Mouse (Mus musculus): Measurements from ENCODE around the gene Tnfrsf22. TPM values are rescaled to one million over a fixed set of nuclear protein-coding genes. Genes with fewer than 3 reads are reported as not detected.
"Not testable (repeated sequence)": the region's sequence is repeated elsewhere in the genome, so short reads cannot be mapped to it uniquely, and the experiment has no call there.

Tnfrsf22 gene
- 9.3 and 9.9 TPM in 2 replicates for polyA plus RNA-seq (2016; fragmentation: Nextera tagmentation; extraction: Ambion mirVana)

DNA sequence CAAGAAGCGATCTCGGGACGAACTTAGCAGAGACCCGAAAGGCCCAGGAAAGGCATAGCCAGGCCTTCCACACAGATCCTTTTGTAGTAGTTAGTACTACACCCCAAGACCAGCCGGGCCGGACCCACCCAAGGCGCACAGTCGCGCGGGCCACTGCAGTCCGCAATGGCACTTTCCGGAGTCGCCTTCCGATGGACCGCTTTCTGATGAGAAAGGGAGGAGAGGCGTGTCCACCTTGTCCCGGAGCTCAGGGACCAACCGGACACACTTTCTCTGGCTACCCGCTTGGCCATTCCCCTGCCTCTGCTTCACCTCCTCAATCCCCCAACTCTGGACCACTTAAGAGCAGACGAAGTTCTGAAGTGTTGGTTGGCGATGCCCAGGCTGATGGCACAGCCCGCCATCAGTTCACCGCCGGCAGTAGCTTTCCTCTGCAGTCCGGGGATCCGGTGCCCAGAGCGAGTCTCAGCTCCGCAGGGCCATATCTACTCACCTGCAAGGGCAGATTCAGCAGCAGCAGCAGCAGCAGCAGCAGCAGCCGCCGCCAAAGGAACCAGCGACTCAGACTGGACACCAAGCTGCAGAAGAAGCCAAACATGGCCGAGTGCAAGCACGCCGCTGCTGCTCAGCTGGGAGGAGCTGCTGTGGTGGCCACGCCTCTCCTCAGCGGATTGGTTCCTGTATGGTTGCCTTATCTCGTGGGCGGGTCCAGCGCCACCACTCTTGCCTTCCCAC is at the start of gene Tnfrsf22:
TSS of gene Tnfrsf22 (minus strand) at position 628 of the 735 bp plus-strand sequence.
- Histone ChIP-seq H3K4me3 (peak within 1 kb of the TSS; percentile 75), H3K9me3 (replicated peaks) (peaks cover 9% of the 10 kb centered on the region; the same call in 1 of the 2 replicates), H3K4me1 (no peaks in the 10 kb centered on the region), H3K27ac (replicated peaks) (peak within 1 kb of the TSS; percentile 78), H3K36me3 (no peaks in the 10 kb centered on the region), H3K27me3 (ENCODE audit: low read depth, poor library complexity, severe bottlenecking) (no peaks in the 10 kb centered on the region)
- 2% methylated on average over 39 of the region's 39 CpGs for WGBS
- peak; percentile 86 for DNase-seq (ENCODE audit: low spot score)

DNA sequence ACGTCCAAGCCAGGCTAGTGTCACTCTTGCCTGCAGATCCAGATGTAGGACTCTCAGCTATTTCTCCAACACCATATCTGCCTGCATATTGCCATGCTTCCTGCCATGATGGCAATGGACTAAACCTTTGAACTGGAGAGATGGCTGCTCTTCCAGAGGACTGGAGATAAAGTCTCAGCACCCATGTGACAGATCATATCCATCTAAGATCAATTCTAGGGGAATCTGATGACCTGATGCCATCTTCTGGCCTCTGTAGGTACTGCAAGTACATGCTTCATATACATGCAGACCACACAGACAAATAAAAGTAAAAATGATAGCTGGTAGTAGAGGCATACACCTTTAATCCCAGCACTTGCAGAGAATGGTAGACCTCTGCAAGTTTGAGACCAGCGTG is 46.7 kb upstream of the Tnfrsf22 start:
- H3K27ac ChIP-seq (replicated peaks): no peak overlapping the region

DNA sequence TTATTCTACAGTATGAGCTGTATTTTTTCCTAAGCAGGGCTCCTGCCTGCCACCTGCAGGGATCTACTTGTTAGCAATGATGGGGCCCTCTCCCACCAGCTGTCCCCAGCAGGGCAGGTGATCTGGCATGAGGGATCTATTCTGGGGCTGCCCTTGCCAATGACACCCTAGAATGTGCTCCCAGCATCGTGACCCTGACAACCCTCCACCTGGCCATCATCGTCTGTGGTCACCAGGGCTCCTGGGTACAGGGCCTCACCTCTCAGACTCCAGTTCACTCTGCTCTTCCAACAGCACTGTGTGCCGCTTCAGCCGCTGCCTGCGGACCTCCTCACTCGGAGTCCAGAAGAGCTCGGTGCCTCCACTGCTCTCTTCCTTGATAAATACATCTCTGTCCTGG is 45.1 kb upstream of the Tnfrsf22 start:
- Histone ChIP-seq H3K27me3 (ENCODE audit: low read depth, poor library complexity, severe bottlenecking) (0 out of 2 replicates have a peak, but pooled peaks cover under 1% of the 10 kb centered on the region), H3K4me1 (no peaks in the 10 kb centered on the region), H3K4me3 (no peak overlapping the region), H3K9me3 (replicated peaks) (peaks cover 4% of the 10 kb centered on the region; the same call in 1 of the 2 replicates), H3K27ac (replicated peaks) (no peak overlapping the region), H3K36me3 (peaks cover 52% of the 10 kb centered on the region)
- 94% methylated on average over 7 of the region's 7 CpGs for WGBS
- no peak for DNase-seq (ENCODE audit: low spot score)

More for the DNA sequence above, 46.7 kb upstream of the Tnfrsf22 start:
- Histone ChIP-seq H3K4me3 (no peak overlapping the region), H3K9me3 (replicated peaks) (peaks cover 4% of the 10 kb centered on the region; the same call in 1 of the 2 replicates), H3K27me3 (ENCODE audit: low read depth, poor library complexity, severe bottlenecking) (no peaks in the 10 kb centered on the region), H3K36me3 (peaks cover 45% of the 10 kb centered on the region), H3K4me1 (no peaks in the 10 kb centered on the region)
- DNase-seq (ENCODE audit: low spot score): no peak
- 77% methylated on average over 2 of the region's 2 CpGs for WGBS

DNA sequence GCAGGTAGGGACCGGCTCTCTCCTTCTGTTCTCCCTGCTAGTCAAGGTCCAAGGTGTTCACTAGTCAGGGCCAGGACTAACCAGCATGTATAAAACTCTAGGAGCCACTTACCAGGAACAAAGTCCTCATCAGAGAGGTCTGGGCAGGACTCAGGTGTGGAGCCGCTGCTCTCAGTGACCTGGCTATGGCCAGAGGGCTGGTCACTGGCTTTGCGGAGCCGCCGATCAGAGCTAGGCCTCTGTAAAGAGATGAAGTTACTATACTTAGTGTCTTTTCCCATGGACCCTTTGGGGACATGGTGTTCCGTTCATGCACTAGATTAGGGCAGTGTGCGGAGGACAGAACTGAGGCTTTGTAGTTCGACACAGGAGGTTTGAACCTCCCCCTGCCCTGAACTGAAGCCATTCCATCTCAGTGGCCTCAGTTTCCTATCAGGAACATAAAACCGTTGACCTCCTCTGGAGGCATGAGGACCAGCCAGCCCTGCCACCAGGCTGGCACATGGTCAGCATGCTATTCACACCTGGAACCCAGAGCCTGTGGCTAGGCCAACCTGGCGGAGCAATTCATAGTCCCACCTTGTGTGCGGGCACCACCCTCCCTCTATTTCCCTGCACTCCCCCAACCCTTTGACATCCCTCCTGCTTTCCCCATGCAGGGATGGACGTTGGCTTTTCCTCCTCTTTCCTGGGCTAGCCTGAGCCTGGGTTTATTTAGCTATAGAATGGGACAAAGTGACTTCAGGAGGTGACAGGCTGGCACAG is 43.5 kb upstream of the Tnfrsf22 start:
- Histone ChIP-seq H3K36me3 (peaks cover 58% of the 10 kb centered on the region), H3K27ac (replicated peaks) (no peak overlapping the region), H3K9me3 (replicated peaks) (peaks cover 4% of the 10 kb centered on the region; the same call in 1 of the 2 replicates), H3K27me3 (ENCODE audit: low read depth, poor library complexity, severe bottlenecking) (0 out of 2 replicates have a peak, but pooled peaks cover 10% of the 10 kb centered on the region), H3K4me1 (no peaks in the 10 kb centered on the region), H3K4me3 (no peak overlapping the region)
- 88% methylated on average over 12 of the region's 12 CpGs for WGBS
- DNase-seq (ENCODE audit: low spot score): no peak

DNA sequence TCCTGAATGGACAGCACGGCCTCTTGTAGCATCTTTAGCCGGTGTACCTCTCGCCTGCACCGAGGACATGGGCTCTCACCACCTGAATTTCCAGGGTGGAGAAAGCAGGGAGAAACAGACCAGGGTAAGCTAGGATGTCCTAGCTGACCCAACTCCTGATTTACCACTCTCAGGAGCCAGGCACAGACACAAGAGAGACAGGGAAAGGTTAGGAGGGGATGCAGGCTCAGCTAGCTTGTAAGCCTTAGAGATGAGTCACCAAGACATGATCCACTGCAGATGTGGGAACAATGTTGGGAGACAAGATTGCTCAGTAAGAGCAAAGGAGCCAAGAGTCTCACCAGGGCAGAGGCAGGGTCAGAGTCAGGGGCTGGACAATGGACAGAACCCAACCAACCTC is 42.4 kb upstream of the Tnfrsf22 start:
- Histone ChIP-seq H3K9me3 (replicated peaks) (peaks cover 4% of the 10 kb centered on the region; the same call in 1 of the 2 replicates), H3K4me1 (no peaks in the 10 kb centered on the region), H3K4me3 (no peak overlapping the region), H3K36me3 (peaks cover 58% of the 10 kb centered on the region), H3K27ac (replicated peaks) (no peak overlapping the region), H3K27me3 (ENCODE audit: low read depth, poor library complexity, severe bottlenecking) (0 out of 2 replicates have a peak, but pooled peaks cover 13% of the 10 kb centered on the region)
- 96% methylated on average over 4 of the region's 4 CpGs for WGBS
- DNase-seq (ENCODE audit: low spot score): no peak

DNA sequence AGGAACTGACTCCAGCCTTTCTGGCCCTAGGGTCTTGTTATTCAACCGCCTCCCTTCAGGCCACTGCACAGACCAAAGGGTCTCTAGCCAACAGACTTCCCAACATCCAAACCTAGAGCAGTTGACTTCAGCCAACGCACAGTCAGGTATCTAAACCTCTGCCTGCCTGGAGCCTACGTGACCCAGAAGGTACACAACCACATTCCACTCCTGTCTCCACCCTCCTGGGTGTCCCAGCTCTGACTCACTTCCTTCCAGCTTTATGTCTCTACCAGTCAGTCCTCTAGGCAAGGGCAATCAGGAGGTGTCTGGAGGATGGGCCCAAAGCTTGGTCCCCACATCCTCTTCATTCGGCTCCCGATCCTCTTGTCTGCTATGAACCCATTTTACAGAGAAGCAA is 41.7 kb upstream of the Tnfrsf22 start:
- H3K27me3 ChIP-seq (ENCODE audit: low read depth, poor library complexity, severe bottlenecking): 0 out of 2 replicates have a peak, but pooled peaks cover 13% of the 10 kb centered on the region
- WGBS: 88% methylated on average over 5 of the region's 5 CpGs
- no peak overlapping the region for H3K27ac ChIP-seq (replicated peaks)
- H3K4me1 ChIP-seq: no peaks in the 10 kb centered on the region
- peaks cover 4% of the 10 kb centered on the region; the same call in 1 of the 2 replicates for H3K9me3 ChIP-seq (replicated peaks)
- no peak overlapping the region for H3K4me3 ChIP-seq
- no peak for DNase-seq (ENCODE audit: low spot score)
- H3K36me3 ChIP-seq: peaks cover 58% of the 10 kb centered on the region

DNA sequence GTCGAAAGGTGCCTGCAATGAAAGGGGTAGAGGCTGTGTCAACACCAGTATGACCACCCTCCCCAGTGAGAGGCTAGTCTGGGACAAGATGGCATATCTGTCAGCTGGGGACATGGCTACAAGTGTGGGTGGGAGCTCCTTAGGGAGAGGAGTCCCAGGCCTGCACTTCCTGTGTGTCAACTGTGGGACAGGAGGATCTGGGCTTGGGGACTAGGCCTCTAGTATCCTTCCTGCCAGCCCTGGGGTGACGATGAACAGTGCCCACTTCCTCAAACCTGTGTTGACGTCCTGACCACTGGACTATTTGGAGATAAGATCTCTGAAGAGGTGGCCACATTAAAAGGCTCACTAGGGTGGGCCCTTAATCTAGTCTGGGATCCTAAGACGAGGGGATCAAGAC is 40.5 kb upstream of the Tnfrsf22 start:
- 82% methylated on average over 4 of the region's 4 CpGs for WGBS
- no peak for DNase-seq (ENCODE audit: low spot score)
- no peak overlapping the region for H3K27ac ChIP-seq (replicated peaks)
- no peak overlapping the region for H3K4me3 ChIP-seq
- H3K4me1 ChIP-seq: peaks cover 8% of the 10 kb centered on the region
- no peaks in the 10 kb centered on the region for H3K9me3 ChIP-seq (replicated peaks)
- peaks cover 46% of the 10 kb centered on the region for H3K36me3 ChIP-seq
- peaks cover 20% of the 10 kb centered on the region for H3K27me3 ChIP-seq (ENCODE audit: low read depth, poor library complexity, severe bottlenecking)

DNA sequence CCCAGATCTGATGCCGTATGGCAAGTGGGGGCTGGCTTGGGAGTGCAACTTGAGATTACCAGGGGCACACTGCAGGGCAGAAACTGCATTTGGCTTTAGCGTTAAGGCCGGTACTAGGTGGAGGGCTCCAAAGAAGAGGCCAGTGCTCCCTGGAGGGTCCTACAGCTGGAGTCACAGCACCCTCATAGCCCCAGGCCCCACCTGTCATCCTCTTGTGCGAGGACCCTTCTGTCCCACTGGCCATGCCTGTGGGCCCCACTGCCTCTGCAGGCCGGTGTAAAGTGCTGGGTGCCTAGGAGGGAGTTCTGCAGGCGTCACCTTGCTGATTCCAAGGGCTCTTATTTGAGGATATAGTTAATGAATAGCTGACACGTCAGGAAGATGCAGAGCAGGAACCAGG is 40.0 kb upstream of the Tnfrsf22 start:
- H3K4me3 ChIP-seq: no peak overlapping the region
- H3K27ac ChIP-seq (replicated peaks): no peak overlapping the region
- DNase-seq (ENCODE audit: low spot score): no peak
- H3K9me3 ChIP-seq (replicated peaks): no peaks in the 10 kb centered on the region
- H3K27me3 ChIP-seq (ENCODE audit: low read depth, poor library complexity, severe bottlenecking): peaks cover 24% of the 10 kb centered on the region
- peaks cover 41% of the 10 kb centered on the region for H3K36me3 ChIP-seq
- 78% methylated on average over 7 of the region's 7 CpGs for WGBS
- peaks cover 8% of the 10 kb centered on the region for H3K4me1 ChIP-seq

DNA sequence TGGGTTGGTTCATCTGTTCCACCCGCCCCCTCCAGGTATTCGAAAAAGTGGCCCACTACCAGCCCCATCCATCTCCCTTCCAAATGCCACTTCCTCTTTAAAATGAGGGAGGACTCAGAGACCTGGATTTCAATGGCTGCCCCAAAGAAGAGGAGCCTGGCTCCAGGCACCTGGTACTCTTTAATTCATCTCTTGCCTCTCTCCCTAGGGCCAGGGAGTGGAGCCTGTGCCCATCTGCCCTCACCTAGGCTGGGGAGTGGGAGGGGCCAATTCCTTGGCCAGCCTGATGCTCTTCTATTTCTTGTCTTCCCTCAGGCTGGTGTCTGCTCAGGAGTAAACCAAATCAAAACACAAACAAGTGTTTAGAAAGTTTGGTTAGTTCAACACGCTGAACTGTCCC is 37.2 kb upstream of the Tnfrsf22 start:
- H3K4me1 ChIP-seq; H3K9me3 ChIP-seq (replicated peaks); H3K27ac ChIP-seq (replicated peaks); H3K4me3 ChIP-seq; DNase-seq (ENCODE audit: low spot score): not testable (repeated sequence)
- Histone ChIP-seq H3K27me3 (ENCODE audit: low read depth, poor library complexity, severe bottlenecking) (peaks cover 32% of the 10 kb centered on the region), H3K36me3 (peaks cover 18% of the 10 kb centered on the region)
- 85% methylated on average over 3 of the region's 3 CpGs for WGBS

DNA sequence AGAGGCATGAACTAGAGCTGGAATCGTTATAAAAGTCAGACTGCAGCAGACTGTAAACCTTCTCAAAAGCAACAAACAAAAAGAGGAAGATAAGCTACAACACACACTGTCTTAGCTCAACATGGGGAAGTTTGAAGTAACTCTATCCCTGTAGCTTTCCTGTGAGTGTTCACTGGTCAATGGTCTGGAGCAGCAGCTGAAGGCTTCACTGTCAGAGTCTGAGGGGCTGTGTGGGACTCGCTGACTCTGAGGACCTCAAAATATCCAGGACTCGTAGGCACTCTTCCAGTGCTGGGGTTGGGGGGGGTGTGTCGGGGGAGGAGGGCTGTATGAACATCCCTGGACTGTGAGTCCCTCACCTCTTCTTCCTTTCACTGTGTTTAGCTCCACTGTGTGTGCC is 36.7 kb upstream of the Tnfrsf22 start:
- Histone ChIP-seq H3K36me3 (peaks cover 13% of the 10 kb centered on the region), H3K27me3 (ENCODE audit: low read depth, poor library complexity, severe bottlenecking) (peaks cover 32% of the 10 kb centered on the region)
- not testable (repeated sequence) for H3K4me3 ChIP-seq; H3K9me3 ChIP-seq (replicated peaks); DNase-seq (ENCODE audit: low spot score); H3K4me1 ChIP-seq; H3K27ac ChIP-seq (replicated peaks)
- 58% methylated on average over 4 of the region's 4 CpGs for WGBS

DNA sequence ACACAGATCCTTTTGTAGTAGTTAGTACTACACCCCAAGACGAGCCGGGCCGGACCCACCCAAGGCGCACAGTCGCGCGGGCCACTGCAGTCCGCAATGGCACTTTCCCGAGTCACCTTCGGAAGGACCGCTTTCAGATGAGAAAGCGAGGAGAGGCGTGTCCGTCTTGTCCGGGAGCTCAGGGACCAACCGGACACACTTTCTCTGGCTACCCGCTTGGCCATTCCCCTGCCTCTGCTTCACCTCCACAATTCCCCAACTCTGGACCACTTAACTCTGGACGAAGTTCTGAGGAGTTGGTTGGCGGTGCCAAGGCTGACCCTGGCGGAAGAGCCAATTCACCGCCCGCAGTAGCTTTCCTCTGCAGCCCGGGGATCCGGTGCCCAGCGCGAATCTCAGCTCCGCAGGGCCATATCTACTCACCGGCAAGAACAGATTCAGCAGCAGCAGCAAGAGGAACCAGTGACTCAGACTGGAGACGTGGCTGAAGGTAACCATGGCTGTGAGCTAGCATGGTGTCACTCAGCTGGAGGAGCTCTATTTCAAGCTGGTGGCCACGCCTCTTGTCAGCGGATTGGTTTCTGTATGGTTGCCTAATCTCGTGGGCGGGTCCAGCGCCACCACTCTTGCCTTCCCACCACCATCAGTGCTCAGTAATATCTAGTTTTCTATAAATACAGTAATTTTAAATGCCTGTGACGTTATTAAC is 36.1 kb upstream of the Tnfrsf22 start, which contains the start of gene Tnfrsf23:
TSS of gene Tnfrsf23 (minus strand) at position 514 of the 709 bp plus-strand sequence.
- 5% methylated on average over 35 of the region's 35 CpGs for WGBS
- Histone ChIP-seq H3K4me3 (peak within 1 kb of the TSS; percentile 59), H3K36me3 (peaks cover 12% of the 10 kb centered on the region), H3K27ac (replicated peaks) (no peak within 1 kb of the TSS), H3K27me3 (ENCODE audit: low read depth, poor library complexity, severe bottlenecking) (peaks cover 32% of the 10 kb centered on the region), H3K4me1 (peaks cover 8% of the 10 kb centered on the region), H3K9me3 (replicated peaks) (no peaks in the 10 kb centered on the region)
- DNase-seq (ENCODE audit: low spot score): peak; percentile 68

DNA sequence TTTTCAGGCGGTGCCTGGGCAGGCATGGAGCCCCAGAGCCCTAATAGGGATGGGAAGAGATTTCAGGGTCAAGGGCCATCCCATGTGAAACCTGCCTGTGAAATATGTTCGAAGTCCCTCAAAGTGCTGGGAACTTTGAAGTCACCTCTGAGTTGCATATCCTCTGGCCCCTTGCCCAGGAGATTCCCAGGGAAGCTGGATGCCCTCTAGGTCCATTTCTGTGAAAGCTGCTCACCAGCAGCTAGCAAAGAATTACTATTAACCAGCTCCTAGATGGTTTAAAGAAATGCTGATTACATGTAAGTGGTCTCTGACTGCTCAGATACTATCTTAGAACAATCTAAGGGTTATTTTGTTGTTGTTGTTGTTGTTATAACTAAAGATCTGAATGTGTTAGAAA is 35.1 kb upstream of the Tnfrsf22 start:
- not testable (repeated sequence) for DNase-seq (ENCODE audit: low spot score); H3K36me3 ChIP-seq; H3K4me1 ChIP-seq; H3K4me3 ChIP-seq; H3K9me3 ChIP-seq (replicated peaks); H3K27ac ChIP-seq (replicated peaks)
- peaks cover 32% of the 10 kb centered on the region for H3K27me3 ChIP-seq (ENCODE audit: low read depth, poor library complexity, severe bottlenecking)
- WGBS: 77% methylated on average over 2 of the region's 2 CpGs
